Mouse (Mus musculus) heart, adult 2 months (tissue): ENCODE measurements around the gene Spata32. TPM values are rescaled to one million over a fixed set of nuclear protein-coding genes. Genes with fewer than 3 reads are reported as not detected.

Experiments
- DNase-seq, 2 experiments: peaks; one replicate each; pipeline ENCODE4 v3.0.0; 2021
- H3K27ac ChIP-seq: fragments of 200-600 bp; 2 replicates; pipeline ENCODE4 v1.8.1; 2022
- H3K27me3 ChIP-seq: fragments of 200-500 bp; 2 replicates; pipeline ENCODE4 v1.6.1; 2012; ENCODE audit warnings: mild to moderate bottlenecking, low read length, inconsistent platforms, mixed read lengths; ENCODE audit not compliant: control insufficient read depth, insufficient read depth
- H3K36me3 ChIP-seq: fragments of 200-500 bp; 2 replicates; pipeline ENCODE4 v1.6.1; 2012; ENCODE audit warnings: low read length, inconsistent platforms; ENCODE audit not compliant: control insufficient read depth, insufficient read depth
- H3K4me1 ChIP-seq: fragments of 200-500 bp; 2 replicates; pipeline ENCODE4 v1.6.1; 2011; ENCODE audit warnings: low read length; ENCODE audit not compliant: control insufficient read depth, insufficient read depth
- H3K4me3 ChIP-seq: fragments of 200-600 bp; 2 replicates; pipeline ENCODE4 v1.8.1; 2022
- H3K79me2 ChIP-seq: fragments of 200-500 bp; replicated peaks from 2 replicates; pipeline ENCODE4 v1.6.1; 2012; ENCODE audit warnings: mild to moderate bottlenecking, inconsistent platforms, low read length, moderate library complexity, mixed read lengths; ENCODE audit not compliant: control insufficient read depth, insufficient read depth
- H3K9ac ChIP-seq: fragments of 200-500 bp; 2 replicates; pipeline ENCODE4 v1.6.1; 2012; ENCODE audit warnings: low read depth, mild to moderate bottlenecking, control low read depth, inconsistent platforms, low read length, mixed read lengths
- CTCF ChIP-seq: fragments of 200-600 bp; IDR thresholded peaks from 2 replicates; pipeline ENCODE4 v1.8.1; 2022; ENCODE audit warnings: antibody characterized with exemption, mild to moderate bottlenecking, moderate library complexity
- EP300 ChIP-seq: fragments of 200-500 bp; IDR thresholded peaks from 2 replicates; pipeline ENCODE4 v1.6.1; 2011; ENCODE audit warnings: low read depth, low read length, control low read depth; ENCODE audit not compliant: insufficient read depth
- POLR2A ChIP-seq: fragments of 200-500 bp; IDR thresholded peaks from 2 replicates; pipeline ENCODE4 v1.6.1; 2011; ENCODE audit warnings: mild to moderate bottlenecking, low read depth, low read length, control low read depth; ENCODE audit not compliant: insufficient read depth
- WGBS: fragments of 180-500 bp; shearing (Covaris S2); methylation state at CpG from one replicate; pipeline ENCODE4 v1.1.7; 2018; 5-methylcytosine and 5-hydroxymethylcytosine counted together
- intact Hi-C: fragments of 180-260 bp; cut with DNase I; formaldehyde crosslinking; loops from one replicate; pipeline ENCODE4 v1.15.1; 2025
- polyA plus RNA-seq: library from polyadenylated mRNA; depleted of rRNA; stranded (reverse); fragments of >200 nt; gene quantifications from 2 replicates; pipeline ENCODE4 v1.2.3, GENCODE M21; 2012
- total RNA-seq, 2 experiments: library from RNA; stranded (reverse); gene quantifications; 2 replicates each; pipeline ENCODE4 v1.2.3; 2021

The Spata32 gene
- total and polyA plus RNA-seq, 3 experiments = not detected

DNA sequence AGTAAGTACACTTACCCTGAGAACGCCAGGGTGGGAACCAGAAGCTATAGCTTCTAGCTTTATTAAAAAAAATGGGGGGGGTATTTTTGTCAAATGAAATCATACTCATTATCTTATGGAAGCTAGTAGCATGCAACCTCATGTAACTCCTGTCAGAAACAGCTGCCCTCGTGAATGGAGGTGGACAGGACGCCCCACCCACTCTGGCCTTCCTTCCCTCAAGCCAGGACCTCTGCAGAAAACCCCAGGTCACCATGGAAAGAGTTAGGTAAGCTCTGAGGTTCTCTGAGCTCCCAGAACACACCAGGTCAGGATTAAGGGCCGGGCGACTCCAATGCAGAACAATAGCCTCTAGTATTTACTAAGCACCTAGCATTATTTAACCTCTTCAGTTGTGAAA lies 30.6 kb upstream of the Spata32 start:
- intact Hi-C loops = no loop called here
- Histone ChIP-seq H3K79me2 (no peaks in the 10 kb centered on the region), H3K4me1 (peaks cover 23% of the 10 kb centered on the region), H3K27me3 (no peaks in the 10 kb centered on the region), H3K4me3 (no peak overlapping the region), H3K9ac (no peak overlapping the region), H3K27ac (peak overlapping the region; percentile 17; the same call in 1 of the 2 replicates), H3K36me3 (no peaks in the 10 kb centered on the region)
- no peak for DNase-seq
- TF ChIP-seq EP300 (no peak), CTCF (no peak), POLR2A (no peak)
- 55% methylated on average over 5 of the region's 5 CpGs for WGBS

DNA sequence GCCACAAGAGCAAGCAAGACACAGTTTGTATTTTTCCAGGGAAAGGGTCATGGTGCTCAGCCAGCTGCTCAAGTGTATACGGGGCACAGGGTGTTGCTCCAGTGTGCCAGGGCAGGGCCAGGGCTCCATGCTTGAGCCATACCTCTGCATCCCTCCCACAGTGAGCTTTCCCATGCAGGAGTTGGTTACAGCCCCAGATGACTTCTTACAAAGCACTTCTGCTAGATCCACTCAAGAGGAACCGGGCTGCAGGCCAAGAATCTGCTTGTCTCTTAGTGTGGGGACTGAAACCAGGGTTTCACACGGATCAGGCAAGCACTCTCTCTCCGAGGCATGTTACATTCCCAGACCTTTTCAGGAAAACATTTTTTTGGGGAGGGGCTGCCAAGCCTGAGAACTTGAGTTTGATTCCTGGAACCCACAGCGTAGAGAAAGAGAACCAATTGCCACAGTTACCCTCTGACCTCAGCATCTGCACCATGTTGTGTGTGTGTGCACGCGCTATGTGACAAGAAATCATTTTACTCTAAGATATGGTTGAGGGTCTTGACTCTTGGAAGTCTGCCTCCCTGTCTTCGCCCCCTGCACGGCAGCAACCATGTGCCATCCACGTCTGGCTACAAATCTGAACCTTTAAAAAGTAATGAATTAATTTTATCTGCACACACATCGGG lies 29.4 kb upstream of the Spata32 start:
- DNase-seq = peak; percentile 81 to 86
- 59% methylated on average over 11 of the region's 11 CpGs for whole genome bisulfite sequencing
- no peak overlapping the region for H3K9ac ChIP-seq
- H3K27me3 ChIP-seq = no peaks in the 10 kb centered on the region
- no peak overlapping the region for H3K4me3 ChIP-seq
- H3K27ac ChIP-seq = peak overlapping the region; percentile 23; the same call in 1 of the 2 replicates
- intact Hi-C loops = no loop called here
- H3K4me1 ChIP-seq = peaks cover 22% of the 10 kb centered on the region
- H3K36me3 ChIP-seq = no peaks in the 10 kb centered on the region
- no peaks in the 10 kb centered on the region for H3K79me2 ChIP-seq
- TF ChIP-seq EP300 (0 out of 2 replicates have a peak, but pooled peaks have one; percentile 60), CTCF (no peak)

DNA sequence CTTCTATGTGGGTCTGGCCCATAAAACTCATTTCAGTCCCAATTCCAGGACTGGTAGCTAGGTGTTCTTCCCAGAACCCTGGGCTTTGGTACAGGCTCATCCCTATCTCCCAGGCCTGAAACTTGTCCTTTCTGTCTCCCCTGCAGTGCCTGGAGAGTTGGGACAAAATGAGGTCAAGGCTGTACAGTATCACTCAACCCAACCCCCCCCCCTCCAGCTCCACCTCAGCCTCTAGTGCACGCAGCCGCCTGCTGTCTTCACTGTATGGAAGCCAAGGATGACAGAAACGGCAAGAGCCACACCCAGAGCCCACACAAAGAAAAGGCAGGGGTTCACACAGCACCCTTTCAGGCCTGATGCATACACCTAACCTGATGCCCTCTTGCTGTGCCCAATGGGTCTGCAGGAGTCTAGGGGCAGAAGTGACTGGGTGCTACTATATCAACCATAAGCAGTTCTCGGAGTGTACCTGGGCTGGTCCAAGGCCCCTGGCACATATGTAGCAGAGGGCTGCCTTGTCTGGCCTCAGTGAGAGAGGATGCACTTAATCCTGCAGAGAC lies 28.6 kb upstream of the Spata32 start:
- TF ChIP-seq POLR2A = no peak
- TF ChIP-seq EP300 = no peak
- no peak for TF ChIP-seq CTCF
- H3K4me3 ChIP-seq = no peak overlapping the region
- peak overlapping the region; percentile 51; the same call in 1 of the 2 replicates for H3K27ac ChIP-seq
- H3K36me3 ChIP-seq = no peaks in the 10 kb centered on the region
- no peaks in the 10 kb centered on the region for H3K79me2 ChIP-seq
- H3K27me3 ChIP-seq = no peaks in the 10 kb centered on the region
- intact Hi-C loops = no loop called here
- DNase-seq = no peak
- H3K4me1 ChIP-seq = peaks cover 20% of the 10 kb centered on the region
- H3K9ac ChIP-seq = 0 out of 2 replicates have a peak overlapping the region, but pooled peaks have one; percentile 18
- WGBS = 48% methylated on average over 4 of the region's 4 CpGs

DNA sequence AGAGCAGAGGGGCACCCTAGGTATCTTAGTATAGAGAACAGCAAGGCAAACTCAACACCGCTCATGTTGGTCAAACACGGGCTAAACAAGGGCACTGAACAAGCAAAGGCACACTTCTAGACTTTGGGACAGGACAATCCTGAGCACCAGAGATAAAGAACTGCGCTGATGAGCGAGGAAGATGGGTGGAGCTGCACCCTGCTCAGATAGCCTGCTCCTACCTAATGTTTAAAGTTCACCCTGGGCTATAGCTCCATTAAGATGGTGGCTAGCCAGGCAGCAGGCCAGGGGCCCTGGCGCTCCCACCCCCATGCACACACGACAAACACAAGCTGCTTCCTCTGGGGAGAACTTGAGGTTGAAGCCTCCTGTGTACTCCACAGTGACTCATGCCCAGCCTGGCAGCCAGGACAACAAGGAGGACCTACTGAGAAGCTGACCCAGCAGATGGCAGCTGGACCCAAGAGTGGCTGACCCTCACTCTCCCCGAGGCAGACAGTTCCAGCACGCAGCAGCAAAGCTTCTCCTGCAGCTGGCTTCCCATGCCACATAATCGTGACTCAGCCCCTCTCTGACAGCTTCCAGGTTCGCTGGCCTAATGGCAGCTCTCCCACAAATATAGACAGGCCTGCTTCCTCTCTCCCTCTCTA lies 28.0 kb upstream of the Spata32 start:
- Histone ChIP-seq H3K9ac (peak overlapping the region; percentile 26; the same call in 1 of the 2 replicates), H3K27ac (peak overlapping the region; percentile 51), H3K27me3 (no peaks in the 10 kb centered on the region), H3K4me3 (no peak overlapping the region), H3K36me3 (no peaks in the 10 kb centered on the region), H3K79me2 (no peaks in the 10 kb centered on the region), H3K4me1 (peaks cover 20% of the 10 kb centered on the region)
- DNase-seq = peak; percentile 64 to 78
- intact Hi-C loops = no loop called here
- TF ChIP-seq EP300 (no peak), CTCF (0 out of 2 replicates have a peak, but pooled peaks have one; percentile 8), POLR2A (no peak)
- WGBS = 41% methylated on average over 10 of the region's 10 CpGs

DNA sequence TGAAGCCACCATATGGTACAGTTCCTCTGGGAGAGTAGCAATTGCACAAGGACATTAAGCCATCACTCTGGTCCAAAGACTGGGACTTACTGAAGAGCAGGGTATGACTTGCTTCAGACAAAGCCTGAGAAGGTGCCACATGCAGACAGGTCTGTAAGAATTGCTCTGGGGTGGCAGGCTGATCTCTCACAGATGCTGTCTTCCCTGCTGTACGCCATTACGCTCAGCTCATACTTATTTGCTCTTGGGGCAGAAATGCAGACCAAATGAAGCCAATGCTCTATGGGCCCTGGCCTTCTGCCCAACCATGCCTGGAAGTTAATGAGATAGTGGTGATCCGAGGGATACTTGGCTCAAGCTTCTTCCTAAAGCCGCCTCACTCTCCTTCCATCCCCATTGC lies 26.6 kb upstream of the Spata32 start:
- WGBS = 72% methylated on average over 4 of the region's 4 CpGs
- Histone ChIP-seq H3K27me3 (no peaks in the 10 kb centered on the region), H3K27ac (no peak overlapping the region), H3K4me1 (peaks cover 20% of the 10 kb centered on the region), H3K36me3 (no peaks in the 10 kb centered on the region), H3K79me2 (no peaks in the 10 kb centered on the region), H3K4me3 (no peak overlapping the region), H3K9ac (no peak overlapping the region)
- TF ChIP-seq CTCF = no peak
- no peak for TF ChIP-seq POLR2A
- TF ChIP-seq EP300 = no peak
- intact Hi-C loops = no loop called here
- no peak for DNase-seq

DNA sequence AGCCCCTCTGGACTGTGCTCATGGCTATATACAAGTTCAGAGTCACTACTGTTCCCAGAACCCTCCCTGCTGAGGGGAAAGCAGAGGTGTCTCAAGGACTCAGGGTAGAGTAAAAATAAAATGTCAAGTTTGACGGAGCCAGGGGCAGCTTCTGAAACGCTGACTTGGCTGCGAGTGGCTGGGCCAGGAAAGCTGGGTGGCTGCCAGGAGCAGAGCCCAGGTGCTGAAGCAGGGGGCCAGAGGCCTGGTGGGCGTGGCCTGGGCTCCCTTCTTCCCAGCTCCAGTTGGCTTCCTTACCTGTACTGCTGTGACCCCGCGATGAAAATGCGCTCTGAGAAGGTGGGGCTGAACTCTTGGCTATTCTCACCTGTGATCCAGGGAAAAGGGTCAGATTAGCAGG lies 22.5 kb upstream of the Spata32 start:
- Histone ChIP-seq H3K36me3 (no peaks in the 10 kb centered on the region), H3K9ac (no peak overlapping the region), H3K4me3 (no peak overlapping the region), H3K27me3 (no peaks in the 10 kb centered on the region), H3K79me2 (no peaks in the 10 kb centered on the region), H3K4me1 (peaks cover 4% of the 10 kb centered on the region), H3K27ac (no peak overlapping the region)
- TF ChIP-seq POLR2A = no peak
- TF ChIP-seq EP300 = no peak
- TF ChIP-seq CTCF = no peak
- 42% methylated on average over 7 of the region's 7 CpGs for WGBS
- intact Hi-C loops = no loop called here
- DNase-seq = peak in 1 of 2 experiments; percentile 52
